Mouse (Mus musculus): ENCODE data around the gene Utrn. TPM values are rescaled to one million over a fixed set of nuclear protein-coding genes. Genes with fewer than 3 reads are reported as not detected.

The Utrn gene
- polyA plus RNA-seq, 1 experiment = 29.9 TPM

DNA sequence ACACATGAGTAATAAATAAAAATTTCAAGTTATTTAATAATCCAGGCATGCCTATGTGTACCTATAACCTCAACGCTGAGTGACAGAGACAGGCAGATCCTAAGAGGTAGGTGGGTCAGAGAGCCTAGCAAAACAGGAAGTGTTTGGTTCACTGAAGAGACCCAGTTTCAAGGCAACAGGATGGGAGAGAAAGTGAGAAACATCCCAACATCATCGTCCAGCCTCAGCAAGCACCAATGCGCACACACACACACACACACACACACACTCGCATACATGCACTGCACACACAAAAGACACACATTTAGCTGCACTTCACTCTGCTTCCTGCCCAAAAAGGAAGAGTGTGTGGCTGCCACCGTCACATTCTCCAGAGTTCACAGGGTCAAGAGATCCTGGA, 27.7 kb downstream of the Utrn start:
- DNase-seq (ENCODE audit: extremely low spot score in 1 of 2, low spot score in 1 of 2) = no peak

DNA sequence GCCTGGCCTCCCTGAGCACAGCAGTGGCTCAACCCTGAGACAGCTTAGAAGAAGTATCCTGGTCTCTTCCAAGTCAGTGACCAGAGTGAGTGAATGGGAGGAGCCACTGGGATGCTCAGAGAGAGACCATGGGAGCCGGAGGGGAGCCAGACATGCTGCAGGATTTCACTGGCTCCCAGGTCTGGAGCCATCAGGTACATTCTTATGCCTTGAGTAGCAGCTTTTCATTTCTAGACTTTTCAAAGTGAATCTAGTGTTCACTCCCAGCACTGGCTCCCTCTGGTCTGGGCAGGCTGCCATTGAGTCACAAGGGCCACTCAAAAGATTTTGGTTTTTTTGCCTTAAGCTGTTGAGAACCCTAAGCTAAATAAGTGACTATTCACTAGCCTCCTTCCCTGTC, 31.5 kb downstream of the Utrn start:
- DNase-seq (ENCODE audit: extremely low spot score in 1 of 2, low spot score in 1 of 2) = peak in 1 of 2 experiments; percentile 32

DNA sequence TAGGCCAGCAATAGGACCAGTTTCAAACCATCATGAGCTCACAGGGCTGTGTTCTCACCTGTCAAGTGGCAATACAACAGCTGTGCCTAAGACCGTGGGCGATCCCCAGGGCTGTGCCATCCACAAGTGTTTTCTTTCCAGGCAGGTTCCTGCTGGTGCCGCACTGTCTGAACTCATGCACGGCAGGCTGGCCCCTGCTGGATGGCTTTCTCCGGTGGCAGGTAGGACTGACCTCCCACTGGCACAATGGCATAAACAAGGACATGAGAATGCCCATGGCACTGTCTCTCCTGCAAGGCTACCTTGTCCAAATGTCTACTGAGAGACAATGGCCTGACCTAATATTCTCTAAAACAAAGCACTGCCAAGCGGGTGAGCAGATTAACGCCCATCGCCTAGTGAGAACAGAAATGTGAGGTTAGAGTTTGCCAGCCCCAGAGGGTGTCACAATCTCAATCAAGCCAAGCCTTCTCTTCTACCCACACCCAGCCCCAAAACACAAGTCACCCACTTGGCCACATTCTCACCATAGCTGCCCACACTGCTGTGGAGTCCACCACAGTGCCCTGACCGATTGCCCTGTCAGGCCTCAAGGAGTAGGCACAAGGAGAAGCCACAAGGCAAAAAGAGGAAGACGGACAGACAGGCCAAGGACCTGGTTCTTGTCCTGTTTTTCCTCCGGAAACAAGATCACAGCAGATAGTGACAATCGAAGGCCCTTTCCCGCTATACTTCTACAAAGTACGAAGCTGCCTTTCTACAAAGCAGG, 32.9 kb downstream of the Utrn start:
- DNase-seq (ENCODE audit: extremely low spot score in 1 of 2, low spot score in 1 of 2) = no peak

DNA sequence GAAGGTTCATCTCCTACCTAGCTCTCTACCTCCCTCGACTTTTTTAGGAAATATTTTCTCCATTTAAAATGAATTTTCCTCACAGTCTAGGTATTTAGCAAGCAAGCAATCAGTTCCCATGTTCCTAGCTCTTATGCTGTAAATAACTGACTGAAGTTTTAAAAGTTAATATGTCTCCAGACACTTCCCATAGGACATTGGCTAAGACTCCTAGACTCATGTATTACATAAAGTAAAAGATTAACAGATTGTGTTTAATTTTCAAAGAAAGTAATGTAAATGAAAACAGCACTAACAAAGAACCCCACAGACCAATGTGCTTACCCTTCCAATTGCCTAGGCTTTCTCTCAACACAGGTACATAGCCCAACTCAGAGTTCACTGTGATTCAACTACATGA, 35.0 kb downstream of the Utrn start:
- no peak for DNase-seq (ENCODE audit: extremely low spot score in 1 of 2, low spot score in 1 of 2)

DNA sequence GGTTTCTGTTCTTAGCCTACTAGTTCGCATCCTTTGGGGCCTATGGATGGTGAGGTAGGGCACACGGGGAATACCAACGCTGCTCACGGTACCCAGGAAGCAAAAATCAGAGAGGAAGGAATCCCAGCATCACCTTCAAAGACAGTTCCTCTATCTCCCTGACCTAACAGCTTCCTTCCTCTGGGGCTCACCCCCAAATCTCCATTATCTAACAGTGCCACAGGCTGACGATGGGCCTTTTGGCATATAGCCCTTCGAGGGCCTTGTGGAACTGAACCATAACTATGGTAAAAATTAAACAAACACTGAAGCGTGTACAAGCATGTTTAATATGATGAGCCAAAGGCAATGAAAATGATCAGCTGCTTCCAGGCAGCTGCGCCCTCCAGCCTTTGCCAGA, 37.0 kb downstream of the Utrn start:
- DNase-seq (ENCODE audit: extremely low spot score in 1 of 2, low spot score in 1 of 2) = no peak

DNA sequence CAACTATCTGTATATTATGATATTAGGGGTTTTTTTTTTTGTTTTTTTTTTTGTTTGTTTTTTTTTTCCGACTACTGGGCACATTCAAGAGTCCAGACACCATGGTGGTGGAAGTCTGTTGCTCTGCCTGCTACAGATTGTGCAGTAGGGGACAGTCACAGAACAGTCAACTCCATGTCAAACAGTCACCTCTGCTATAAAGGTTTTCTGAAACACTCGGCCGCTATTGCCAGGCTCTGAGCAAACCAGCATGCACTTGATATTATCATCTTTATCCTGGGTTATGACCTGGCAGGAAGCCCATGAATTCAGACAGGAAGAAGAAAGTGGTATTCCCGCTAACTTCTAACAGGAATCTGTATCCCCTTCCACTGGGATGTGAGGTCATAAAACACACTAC, 41.4 kb downstream of the Utrn start:
- DNase-seq (ENCODE audit: extremely low spot score in 1 of 2, low spot score in 1 of 2) = no peak

DNA sequence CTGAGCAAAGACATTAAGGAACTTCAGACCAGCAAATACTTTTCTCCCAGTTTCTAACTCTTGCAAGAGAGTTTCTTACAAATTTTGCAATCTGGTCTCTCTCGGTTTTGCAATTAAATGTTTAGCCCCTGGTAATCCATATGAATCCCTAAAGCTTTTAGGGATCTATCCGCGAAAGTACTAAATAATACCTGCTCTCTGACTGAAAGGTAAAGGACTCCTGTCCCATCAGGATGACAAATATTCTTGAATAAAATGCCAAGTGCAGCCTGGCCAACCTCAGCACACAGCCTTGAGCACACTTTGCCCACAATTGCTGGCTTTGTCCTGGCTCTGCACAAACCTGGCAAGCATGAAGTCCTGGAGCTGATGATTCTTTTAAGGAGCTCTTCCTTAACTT, 41.9 kb downstream of the Utrn start:
- no peak for DNase-seq (ENCODE audit: extremely low spot score in 1 of 2, low spot score in 1 of 2)

DNA sequence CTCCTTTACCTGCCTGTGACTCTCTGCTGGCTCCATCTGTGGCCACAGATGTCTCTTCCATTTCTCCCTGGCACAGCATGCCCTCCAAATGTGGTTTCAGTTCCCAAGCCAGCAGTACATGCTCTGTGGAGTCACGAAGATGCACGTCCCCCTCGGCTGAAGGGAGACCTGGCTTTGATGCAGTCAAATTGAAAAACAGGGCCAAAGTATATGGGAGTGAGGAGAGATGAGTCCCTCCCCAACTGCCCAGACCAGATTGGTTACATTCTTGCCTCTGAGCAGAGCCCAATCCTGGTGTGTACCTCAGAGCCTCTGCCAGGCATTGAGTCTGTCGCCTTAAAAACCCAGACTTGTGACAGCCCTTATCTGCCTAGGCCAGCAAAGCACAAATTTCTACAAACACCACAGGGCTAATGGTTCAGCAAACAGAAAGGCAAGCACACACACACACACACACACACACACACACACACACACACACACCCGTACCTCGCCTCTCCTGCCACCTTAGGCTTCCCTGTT, 42.3 kb downstream of the Utrn start:
- DNase-seq (ENCODE audit: extremely low spot score in 1 of 2, low spot score in 1 of 2) = peak in 1 of 2 experiments; percentile 9

DNA sequence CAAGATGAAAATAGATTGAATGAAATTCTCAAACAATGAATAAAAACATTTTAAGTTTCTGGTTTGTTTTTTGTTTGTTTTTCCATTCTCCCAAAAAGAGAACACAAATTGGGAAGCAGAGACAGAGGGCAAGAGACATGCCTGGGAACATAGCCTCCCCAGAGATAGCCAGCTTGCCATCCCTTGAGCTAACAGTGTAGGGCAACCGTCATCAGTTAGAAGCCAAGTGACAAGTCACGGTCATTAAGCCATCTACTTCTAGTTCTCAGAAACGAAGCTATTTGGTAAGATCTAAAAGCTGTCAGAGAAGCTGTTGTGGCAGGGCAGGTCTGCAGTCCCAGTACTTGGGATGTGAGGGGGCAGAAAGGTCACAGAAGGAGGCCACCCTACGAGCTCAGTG, 44.8 kb downstream of the Utrn start:
- no peak for DNase-seq (ENCODE audit: extremely low spot score in 1 of 2, low spot score in 1 of 2)

DNA sequence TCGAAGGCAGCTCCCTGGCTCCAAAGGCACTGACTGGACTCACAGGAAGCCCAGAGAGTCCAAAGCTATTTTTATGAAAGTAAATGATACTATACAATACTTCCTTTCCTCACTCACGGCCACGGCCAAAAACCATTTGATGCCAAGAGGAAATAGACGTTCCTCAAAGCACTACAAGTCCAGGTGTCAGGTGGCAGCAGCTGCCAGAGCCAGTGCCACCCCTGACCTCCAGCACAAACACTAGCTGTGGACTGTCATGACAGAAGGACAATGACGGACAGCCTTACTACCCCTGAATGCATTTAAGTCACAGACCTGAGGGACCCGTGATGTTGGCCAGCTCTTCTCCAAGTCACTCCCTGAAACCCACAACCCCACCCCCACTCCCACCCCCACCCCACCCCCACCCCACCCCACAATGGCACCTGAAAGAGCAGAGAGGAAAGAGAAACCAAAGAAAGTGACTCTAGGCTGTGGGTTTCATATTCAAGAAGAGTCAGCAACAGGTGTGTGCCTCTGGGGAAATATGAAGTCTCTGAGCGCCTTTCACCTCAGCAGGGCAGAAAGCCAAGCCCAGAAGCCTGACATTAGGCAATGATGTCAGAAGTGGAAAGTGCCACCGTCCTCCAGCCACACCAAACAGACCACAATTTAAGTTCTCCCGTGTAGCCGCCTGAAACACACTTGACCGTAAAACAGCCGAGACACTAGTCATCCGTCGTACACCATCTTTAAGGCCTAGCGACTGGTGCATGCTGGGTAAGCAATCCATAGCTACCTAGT, 45.5 kb downstream of the Utrn start:
- no peak for DNase-seq (ENCODE audit: extremely low spot score in 1 of 2, low spot score in 1 of 2)

DNA sequence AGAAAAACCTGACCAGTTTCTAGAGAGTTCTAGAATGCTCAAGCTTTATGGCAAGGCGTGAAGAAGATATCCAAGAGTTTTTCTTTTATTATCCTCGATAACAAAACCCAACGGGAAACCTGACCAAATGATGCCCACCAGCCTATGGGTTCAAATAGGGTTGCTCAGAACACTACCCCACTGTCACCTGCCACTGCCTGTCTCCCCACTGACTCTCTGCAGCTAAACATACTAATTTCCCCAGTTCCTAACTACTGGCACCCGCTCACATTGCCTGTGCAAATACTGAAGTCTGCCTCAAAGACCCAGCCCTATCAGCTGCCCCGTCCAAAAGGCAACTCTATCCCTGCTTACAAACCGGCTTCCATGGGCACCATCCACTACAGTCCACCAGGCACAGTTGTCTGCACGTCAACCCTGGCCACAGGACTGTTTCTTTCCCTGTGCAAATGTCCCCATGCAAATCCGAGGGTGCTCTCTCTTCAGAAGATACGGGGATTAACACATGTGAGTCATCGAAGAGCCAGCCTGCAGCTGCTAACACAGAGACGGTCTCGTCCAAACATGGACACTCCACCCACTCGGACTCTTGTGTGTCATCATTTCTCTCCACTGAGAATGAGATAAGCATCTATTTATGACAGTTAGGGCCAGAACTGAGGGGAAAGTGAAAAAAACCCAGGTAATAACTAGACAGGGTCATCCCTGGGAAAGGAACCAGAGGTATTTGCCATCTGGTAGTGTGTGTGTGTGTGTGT, 48.0 kb downstream of the Utrn start:
- peak; percentile 79 to 80 for DNase-seq (ENCODE audit: extremely low spot score in 1 of 2, low spot score in 1 of 2)

DNA sequence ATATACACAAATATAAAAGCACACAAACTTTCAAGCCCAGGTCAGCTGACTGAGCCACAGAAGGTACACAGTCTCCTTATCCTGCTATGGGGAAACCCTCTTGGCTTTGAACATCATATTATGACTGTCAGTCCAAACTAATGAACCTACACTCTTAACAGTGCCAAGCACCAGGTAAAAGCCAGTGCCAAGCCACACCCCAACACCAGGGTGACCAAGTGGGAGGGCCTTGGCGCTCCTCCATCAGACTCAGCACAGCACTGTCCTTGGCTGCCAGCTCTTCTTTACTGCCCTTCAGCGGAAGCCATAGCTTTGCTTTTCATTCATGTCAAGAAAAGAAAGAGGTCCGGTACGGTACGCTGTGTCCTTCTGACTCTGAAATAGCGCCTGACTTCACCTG, 51.8 kb downstream of the Utrn start:
- DNase-seq (ENCODE audit: extremely low spot score in 1 of 2, low spot score in 1 of 2) = no peak

DNA sequence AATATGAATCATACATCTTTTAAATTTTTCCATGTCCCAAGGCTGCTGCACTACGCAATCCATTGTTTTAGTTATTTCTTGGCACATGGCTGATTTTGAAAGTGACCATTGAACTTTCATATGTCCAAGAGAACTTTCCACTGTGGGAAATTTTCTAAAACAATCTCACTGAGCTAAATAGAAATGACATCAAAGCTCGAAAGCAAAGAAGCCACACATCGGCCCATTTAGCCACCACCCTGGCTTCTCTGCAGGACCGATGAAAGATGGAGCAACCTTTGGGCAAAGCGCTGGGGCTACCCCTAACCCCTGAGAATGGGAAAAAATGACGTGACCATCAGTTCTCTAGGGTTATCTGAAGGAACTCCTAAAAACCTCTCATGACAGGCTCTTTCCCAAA, 52.6 kb downstream of the Utrn start:
- no peak for DNase-seq (ENCODE audit: extremely low spot score in 1 of 2, low spot score in 1 of 2)

DNA sequence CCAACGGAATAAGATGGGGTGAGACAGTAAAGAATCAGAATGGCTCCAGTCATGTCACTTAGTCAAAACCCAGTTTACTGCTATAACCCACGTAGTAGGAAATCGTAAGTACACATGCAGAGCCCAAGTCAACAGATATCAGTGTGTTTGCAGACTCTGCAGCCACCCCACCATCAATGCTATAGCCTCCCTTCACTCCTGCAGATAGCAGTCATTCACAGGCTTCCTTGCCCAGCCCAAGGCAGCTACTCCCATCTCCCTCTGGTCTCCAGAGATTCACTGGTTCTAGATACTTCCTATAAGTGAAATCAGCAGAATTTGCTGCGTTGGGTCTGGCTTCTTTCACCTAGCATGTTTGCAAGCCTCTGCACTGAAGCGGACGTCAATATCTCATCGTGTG, 54.8 kb downstream of the Utrn start:
- no peak for DNase-seq (ENCODE audit: extremely low spot score in 1 of 2, low spot score in 1 of 2)

DNA sequence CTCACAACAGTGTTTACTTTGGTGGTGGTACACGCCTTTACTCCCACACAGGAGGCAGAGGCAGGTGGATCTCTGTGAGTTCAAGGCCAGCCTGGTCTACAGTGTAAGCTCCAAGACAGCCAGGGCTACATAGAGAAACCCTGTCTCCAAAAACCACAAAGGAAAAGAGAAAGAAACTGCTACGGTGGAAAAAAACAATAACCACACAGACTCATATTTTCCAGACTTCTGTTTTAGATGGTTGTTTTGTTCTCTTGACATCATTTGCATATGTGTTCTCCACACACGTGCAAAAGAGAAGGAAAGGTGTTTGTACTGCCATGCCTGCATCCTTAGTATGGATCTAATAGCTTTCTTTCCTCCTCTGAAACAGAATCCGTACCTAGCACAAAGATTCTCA, 55.3 kb downstream of the Utrn start:
- no peak for DNase-seq (ENCODE audit: extremely low spot score in 1 of 2, low spot score in 1 of 2)

DNA sequence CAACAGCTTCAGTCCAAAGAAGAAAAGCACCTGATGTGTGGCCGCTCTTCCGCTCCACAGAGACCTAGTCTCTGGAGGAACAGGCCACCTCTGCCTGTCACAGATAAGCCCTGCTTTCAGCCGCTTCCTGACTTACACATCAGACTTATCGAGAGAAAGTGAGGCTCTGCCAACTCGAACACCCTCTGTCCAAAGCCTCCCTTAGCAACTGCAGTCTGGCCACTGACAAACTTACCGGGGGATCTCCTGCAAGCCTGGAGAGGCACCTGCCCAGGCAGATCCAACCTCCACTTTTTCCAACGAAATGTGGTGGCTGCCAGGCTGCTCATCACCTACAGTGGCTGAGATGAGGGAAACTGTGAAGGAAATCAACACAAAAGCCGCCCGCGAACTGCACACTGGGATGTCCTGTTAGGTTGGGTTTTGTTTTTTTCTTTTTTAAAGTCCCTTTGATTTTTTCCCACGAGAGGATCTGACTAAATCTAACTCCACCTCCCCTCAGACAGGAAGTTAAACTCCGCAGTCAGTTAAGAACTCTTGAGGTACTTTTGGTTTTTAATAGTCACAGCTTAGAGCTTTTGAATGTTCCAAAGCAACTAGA, 55.9 kb downstream of the Utrn start:
- no peak for DNase-seq (ENCODE audit: extremely low spot score in 1 of 2, low spot score in 1 of 2)

DNA sequence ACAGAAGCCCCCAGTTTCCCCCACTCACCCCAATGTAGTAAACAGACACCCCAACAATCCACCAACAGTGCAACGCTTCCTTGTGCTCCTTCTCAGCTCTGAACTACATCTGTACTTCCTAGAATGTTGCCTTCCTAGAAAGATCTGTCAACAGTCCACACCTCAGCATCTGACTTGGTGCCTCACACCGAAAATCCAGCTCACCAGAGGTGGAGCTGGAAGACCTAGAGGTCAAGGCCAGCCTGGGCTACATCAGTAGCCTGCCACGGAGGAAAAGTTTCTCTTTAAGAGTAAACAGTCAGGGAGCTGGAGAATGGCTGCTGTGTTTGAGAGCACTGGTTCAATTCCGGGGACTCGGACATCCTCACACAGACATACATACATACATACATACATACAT, 56.5 kb downstream of the Utrn start:
- no peak for DNase-seq (ENCODE audit: extremely low spot score in 1 of 2, low spot score in 1 of 2)

DNA sequence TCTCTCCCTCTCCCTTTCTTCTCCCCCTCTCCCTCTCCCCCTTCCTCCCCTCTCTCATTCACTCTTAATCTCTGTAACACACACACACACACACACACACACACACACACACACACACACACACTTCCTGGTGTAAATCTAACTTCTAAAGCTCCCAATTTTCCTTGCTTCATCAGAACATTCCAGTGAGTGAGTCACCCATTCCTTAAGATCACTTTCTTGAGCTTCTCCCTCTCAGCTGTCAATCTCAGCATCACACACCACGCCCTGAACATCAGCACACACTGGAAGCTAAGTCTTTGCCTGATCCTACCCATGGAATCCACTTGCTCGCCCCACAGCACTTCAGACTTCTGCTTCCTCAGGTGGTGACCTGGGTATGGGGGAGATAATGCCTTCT, 58.3 kb downstream of the Utrn start:
- DNase-seq (ENCODE audit: extremely low spot score in 1 of 2, low spot score in 1 of 2) = no peak

DNA sequence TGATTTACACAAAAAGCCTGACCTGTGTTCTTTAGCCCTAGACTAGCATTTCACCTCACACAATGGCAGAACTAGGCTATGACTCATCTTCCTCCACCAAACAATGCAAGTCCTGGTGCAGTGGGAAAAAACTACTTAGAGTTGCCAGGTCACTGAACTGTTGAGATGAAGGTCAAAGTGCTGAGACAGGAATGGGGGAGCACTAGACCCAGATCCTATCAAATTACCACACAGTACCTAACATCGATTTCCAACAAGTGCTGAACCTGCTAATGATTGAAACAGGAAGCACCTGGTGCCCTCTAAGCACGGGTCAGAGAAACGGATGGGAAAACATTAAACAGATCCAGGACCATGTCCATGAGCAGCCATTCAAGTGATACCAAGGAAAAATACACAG, 59.5 kb downstream of the Utrn start:
- DNase-seq (ENCODE audit: extremely low spot score in 1 of 2, low spot score in 1 of 2) = no peak

DNA sequence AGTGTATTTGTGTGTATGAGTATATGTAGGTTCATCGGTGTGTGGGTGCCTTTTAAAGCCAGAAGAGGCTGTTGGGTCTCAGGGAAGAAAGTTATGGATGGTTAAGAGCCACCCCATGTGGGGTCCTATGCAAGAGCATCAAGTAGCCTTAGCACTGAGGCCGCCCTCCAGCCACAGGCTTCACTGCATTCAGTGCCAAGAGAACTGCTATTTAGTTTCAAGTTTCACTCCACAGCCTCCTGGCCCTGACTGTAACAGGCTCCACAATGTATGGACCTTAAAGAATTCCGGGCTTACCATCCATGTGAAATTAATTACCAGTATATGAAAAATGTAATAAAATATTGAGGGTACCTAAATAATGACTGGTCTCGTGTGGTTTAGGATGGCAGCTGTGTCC, 60.7 kb downstream of the Utrn start:
- no peak for DNase-seq (ENCODE audit: extremely low spot score in 1 of 2, low spot score in 1 of 2)

DNA sequence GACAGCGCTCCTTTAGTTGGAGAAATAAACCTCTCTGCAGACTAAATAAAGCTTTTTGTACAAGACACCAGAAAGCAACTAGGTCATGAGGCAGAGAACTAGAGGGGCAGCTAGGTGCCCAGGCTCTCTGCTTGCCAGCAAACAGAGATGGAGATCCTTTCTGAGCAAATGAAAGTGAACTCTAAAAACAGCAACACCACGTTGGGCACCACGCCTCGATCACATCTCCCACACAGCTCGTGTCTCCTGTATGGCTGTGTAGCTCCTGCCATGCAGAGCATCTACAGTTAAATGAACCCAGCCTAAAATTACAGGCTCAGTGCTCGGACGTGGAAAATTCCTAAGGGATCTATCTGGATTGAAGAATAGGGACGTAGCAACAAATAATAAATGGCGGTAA, 61.5 kb downstream of the Utrn start:
- peak; percentile 23 to 60 for DNase-seq (ENCODE audit: extremely low spot score in 1 of 2, low spot score in 1 of 2)

Measured in frontal cortex, adult 2 months (tissue).